Mouse (Mus musculus): ENCODE data around the gene Dpysl5.
A peak's percentile ranks its signal among the peaks of the same experiment; 100 is the strongest.
"Not testable (repeated sequence)": the region's sequence is repeated elsewhere in the genome, so short reads cannot be mapped to it uniquely, and the experiment has no call there.

The Dpysl5 gene

GRCm38 (mm10) chr5:30711147-30712001 is at the start of gene Dpysl5:
Gene Dpysl5, plus strand, starts transcription at chr5:30711564.
- peak; percentile 76 for DNase-seq

GRCm38 (mm10) chr5:30665360-30665759 is 46.0 kb upstream of the Dpysl5 start:
- DNase-seq, result no peak

GRCm38 (mm10) chr5:30665968-30666367 is 45.4 kb upstream of the Dpysl5 start:
- DNase-seq, result no peak

DNA sequence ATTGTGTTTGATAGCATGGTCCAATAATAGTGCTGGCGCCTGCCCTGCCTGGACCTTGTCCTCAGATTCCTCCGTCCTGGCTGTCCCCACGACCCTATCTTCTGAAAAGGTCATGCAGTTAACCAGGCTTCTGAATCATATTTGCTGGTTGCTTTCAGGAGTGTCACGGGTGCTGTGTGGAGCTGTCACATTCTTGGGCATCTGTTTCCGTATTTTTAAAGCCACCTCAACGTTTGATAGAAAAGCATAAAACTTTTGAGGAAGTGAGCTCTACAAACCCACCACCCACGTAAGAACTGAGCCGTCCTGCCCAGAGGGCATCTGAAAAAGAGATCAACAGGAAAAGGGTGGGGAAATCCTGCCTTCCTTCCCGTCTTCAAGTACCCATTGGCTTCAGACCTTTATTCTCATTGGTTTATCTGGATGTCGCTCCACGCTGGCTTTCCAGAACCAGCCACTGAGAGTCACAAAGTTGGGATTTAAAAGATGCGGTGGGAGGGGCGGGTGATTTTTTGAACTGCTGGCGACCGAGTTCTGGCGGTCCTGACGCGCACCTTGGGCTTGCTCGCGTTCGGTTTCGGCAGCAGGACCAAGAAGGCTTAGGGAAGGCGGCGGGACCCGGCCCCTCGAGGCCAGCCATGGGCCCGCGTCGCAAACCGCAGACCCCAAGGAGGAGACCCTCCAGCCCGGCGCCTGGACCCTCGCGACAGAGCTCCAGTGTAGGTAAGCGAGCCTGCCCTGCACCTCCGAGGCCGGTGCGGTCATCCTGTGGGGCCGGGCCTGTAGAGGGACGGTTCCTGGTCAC is 44.8 kb upstream of the Dpysl5 start, which contains the start of gene Cenpa:
TSS of gene Cenpa (plus strand) at position 387 of the 805 bp plus-strand sequence.
- peak; percentile 97 for DNase-seq

DNA sequence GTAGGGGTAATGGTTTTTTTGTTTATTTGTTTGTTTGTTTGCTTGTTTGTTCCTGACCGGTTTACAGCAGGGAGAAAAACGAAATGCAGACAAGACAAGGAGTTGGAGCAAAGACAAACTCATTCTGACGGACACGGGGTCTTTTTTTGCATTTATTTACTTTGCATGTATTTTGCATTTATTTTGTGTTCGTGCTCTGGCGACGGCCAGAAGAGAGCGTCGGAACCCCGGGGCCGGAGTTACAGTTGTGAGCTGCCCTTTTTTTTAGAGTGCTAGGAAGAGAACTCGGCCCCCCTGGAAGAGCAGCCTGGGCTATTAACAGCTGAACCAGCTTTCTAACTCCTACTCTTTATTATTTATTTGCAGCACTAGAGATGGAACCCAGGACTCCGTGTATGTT is 44.1 kb upstream of the Dpysl5 start:
- DNase-seq, result no peak

DNA sequence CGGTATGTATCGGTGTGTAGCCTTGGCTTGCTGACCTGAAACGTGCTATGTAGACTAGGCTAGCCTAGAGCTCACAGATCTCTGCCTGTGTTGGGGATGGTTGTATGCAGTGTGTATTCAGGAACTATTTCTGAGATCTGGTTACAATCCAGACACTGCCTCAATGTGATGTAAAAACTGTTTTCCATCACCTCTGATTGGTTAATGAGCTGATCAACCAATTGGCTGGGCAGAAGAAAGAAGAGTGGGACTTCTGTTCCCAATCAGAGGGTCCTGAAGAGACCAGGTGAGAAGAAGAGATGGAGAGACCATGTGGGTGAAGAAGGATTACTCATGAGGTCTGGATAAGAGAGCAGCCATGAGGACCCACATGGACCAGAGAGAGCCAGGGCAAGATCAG is 43.7 kb upstream of the Dpysl5 start:
- DNase-seq, result no peak

- DNase-seq, result no peak
These were observed 42.5 kb upstream of the Dpysl5 start for GRCm38 (mm10) chr5:30668637-30669495.

DNA sequence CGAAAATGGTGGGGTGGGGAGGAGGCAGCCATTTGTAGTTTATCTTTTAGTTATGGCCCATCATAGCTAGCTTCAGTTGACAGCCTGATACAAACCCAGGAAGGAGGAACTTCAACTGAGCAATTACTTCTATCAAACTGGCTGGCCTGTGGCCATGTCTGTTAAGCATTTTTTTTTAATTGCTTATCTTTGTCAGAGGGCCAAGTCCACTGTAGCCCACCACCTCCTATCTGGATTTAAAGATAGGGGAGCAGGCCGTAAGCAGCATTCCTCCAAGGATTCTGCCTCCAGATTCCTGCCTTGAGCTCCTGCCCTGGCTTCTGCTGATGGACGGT is 41.9 kb upstream of the Dpysl5 start:
- no peak for DNase-seq

GRCm38 (mm10) chr5:30670091-30670490 is 41.3 kb upstream of the Dpysl5 start:
- DNase-seq, result no peak

- DNase-seq, result no peak
These were observed 37.4 kb upstream of the Dpysl5 start for GRCm38 (mm10) chr5:30674001-30674400.

GRCm38 (mm10) chr5:30676800-30677199 is 34.6 kb upstream of the Dpysl5 start:
- no peak for DNase-seq

GRCm38 (mm10) chr5:30678069-30678468 is 33.3 kb upstream of the Dpysl5 start:
- DNase-seq, result not testable (repeated sequence)

DNA sequence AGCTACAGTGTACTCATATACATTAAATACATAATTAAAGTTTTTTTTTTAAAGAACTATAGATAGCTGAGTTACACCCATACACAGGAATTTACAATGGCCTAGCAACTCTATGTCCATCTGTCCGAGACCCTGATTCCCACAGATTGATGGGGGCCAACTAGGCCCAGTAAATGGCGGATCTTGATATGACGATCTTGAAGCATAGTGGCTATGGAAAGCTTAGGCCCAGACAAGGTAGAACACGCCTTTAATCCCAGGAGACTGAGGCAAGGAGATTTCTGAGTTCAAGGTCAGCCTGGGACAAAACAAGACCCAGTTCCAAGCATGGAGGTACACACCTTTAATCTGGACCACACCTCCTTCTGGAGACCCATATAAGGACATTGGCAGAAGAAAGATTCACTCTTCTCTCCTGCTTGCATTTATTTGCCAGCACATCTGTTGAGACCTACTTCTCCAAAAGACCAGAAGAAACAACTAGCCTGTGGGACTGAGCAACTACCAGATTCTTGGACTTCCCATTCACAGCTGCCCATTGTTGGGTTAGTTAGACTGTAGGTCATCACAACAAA is 32.6 kb upstream of the Dpysl5 start:
- no peak for DNase-seq

DNA sequence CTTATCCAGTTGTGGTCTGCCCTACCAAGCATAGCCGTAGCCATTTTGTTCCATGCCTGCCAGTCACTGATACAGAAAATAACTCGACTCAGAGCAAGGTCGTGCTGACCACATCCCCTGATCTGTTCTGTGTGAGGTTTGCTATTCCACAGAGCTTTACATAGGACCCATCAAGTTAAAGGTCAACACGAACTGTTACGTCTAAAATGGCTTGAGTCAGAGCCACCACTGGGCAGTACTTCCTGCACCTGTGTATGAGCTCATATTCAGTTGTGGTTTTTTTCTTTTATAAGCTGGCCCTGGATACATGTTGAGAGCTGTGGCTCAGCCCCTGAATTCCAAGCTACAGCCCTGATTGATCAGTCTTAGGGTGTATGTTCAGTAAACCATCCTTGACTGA is 31.8 kb upstream of the Dpysl5 start:
- DNase-seq, result no peak

DNA sequence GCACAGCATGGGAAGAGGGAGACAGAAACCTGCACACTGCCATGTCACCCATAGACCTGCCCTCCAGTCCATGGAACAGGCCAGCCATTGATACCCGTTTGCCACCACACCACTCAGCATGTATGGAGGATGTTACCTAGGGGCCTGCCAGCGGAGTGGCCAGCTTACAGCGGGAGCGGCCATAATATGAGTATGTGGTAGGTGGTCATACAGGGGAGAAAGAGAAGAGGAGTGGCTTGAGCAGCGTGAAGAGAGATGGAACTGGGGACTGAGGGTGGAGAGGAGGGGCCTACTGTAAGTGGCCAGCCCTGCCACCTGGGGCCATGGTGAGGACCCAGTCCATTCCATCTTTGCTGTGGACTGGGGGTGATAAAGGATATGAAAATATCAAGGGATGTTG is 29.4 kb upstream of the Dpysl5 start:
- DNase-seq, result no peak

- no peak for DNase-seq
These were observed 28.3 kb upstream of the Dpysl5 start for GRCm38 (mm10) chr5:30682967-30683600.

- no peak for DNase-seq
These were observed 27.4 kb upstream of the Dpysl5 start for GRCm38 (mm10) chr5:30683993-30684392.

DNA sequence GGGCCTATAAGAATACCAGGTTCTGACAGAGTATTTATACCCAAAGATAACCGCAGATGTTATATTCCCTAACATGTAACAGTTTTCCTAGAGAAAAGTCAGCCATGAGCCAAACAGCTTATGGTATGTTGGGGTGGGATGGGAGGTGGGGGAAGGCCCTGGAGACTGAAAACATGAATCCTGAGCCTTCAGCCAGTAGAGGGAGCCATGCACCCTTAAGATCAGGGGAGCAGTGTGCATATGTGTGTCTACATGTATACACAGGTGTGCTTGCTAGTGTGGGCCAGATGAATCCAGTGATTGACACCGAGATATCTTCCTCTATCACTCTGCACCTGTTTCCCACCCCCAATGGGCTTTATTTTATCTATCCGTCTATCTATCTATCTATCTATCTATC is 24.6 kb upstream of the Dpysl5 start:
- peak; percentile 22 for DNase-seq

- no peak for DNase-seq
These were observed 10.9 kb upstream of the Dpysl5 start for GRCm38 (mm10) chr5:30700361-30701000.

DNA sequence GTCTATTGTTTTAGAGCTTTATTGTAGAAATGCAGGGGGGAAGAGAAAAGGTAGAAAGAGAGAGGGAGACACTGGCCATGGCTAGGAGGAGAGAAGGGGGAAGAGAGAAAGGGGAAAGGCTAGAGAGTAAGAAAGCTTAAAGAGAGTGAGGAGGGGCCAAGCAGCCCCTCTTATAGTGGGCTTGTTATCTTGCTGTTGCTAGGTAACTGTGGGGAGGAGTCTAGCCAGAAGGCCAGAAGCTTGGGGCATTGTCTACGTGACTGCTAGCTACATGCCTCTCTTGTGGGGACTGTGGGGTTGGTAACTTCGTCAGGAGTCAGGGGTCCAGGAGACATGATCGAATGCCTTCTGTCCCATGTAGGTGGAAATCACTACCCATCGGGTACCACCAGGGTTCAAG is 10.0 kb upstream of the Dpysl5 start:
- not testable (repeated sequence) for DNase-seq

DNA sequence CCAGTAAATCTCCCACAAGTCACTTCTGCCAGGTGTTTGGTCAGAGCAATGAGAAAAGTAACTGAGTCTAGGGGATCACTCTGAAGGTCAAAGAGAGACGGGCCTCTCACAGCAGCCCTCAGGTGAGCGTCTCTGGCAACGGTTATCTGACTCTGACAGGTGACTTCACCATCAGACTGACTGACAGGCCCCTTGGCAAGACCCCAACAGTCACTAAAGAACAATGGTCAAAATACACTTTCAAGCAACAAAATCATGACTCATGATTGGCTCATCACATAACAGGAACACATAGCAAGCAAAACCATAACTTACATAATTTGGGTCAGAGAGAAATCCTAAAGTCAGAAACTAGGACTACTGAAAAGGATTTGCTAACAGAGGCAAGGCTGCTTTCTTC is 9.5 kb upstream of the Dpysl5 start:
- no peak for DNase-seq

All from lung, postnatal 10 days (tissue).